Mouse (Mus musculus) kidney, adult 2 months (tissue): ENCODE measurements around the gene 0610030E20Rik. TPM values are rescaled to one million over a fixed set of nuclear protein-coding genes. Genes with fewer than 3 reads are reported as not detected.
A peak's percentile ranks its signal among the peaks of the same experiment; 100 is the strongest.

ENCODE experiments used
- DNase-seq: peaks from one replicate; pipeline ENCODE4 v3.0.0; 2021
- H3K27ac ChIP-seq: fragments of 200-500 bp; 2 replicates; pipeline ENCODE4 v1.5.1; 2012; ENCODE audit warnings: low read depth, low read length, control low read depth, inconsistent platforms; ENCODE audit not compliant: insufficient read depth
- H3K27me3 ChIP-seq: fragments of 200-500 bp; replicated peaks from 2 replicates; pipeline ENCODE4 v1.6.1; 2012; ENCODE audit warnings: mild to moderate bottlenecking, moderate library complexity, low read length, inconsistent platforms; ENCODE audit not compliant: control insufficient read depth, insufficient read depth
- H3K36me3 ChIP-seq: fragments of 200-500 bp; 2 replicates; pipeline ENCODE4 v1.6.1; 2012; ENCODE audit warnings: mild to moderate bottlenecking, moderate library complexity, low read length, inconsistent platforms; ENCODE audit not compliant: control insufficient read depth, insufficient read depth
- H3K4me1 ChIP-seq: fragments of 200-500 bp; 2 replicates; pipeline ENCODE4 v1.6.1; 2011; ENCODE audit warnings: low read length; ENCODE audit not compliant: control insufficient read depth, insufficient read depth
- H3K4me3 ChIP-seq: fragments of 200-500 bp; 2 replicates; pipeline ENCODE4 v1.5.1; 2011; ENCODE audit warnings: mild to moderate bottlenecking, low read depth, low read length, control low read depth; ENCODE audit not compliant: insufficient read depth
- CTCF ChIP-seq: fragments of 200-500 bp; conservative IDR thresholded peaks from 2 replicates; pipeline ENCODE4 v1.5.1; 2011; ENCODE audit warnings: low read depth, mild to moderate bottlenecking, control low read depth, low read length, moderate library complexity, mixed read lengths; ENCODE audit not compliant: insufficient read depth, insufficient read length
- POLR2A ChIP-seq: fragments of 200-500 bp; IDR thresholded peaks from one replicate; pipeline ENCODE4 v1.6.1; 2011; ENCODE audit warnings: low read depth, low read length, control low read depth
- WGBS: fragments of 180-500 bp; shearing (Covaris S2); methylation state at CpG from one replicate; pipeline ENCODE4 v1.1.7; 2018; 5-methylcytosine and 5-hydroxymethylcytosine counted together
- polyA plus RNA-seq: library from polyadenylated mRNA; depleted of rRNA; stranded (reverse); fragments of >200 nt; gene quantifications from 2 replicates; pipeline ENCODE4 v1.2.3, GENCODE M21; 2012

0610030E20Rik gene
- polyA plus RNA-seq, 1 experiment, result 15.1 TPM

DNA sequence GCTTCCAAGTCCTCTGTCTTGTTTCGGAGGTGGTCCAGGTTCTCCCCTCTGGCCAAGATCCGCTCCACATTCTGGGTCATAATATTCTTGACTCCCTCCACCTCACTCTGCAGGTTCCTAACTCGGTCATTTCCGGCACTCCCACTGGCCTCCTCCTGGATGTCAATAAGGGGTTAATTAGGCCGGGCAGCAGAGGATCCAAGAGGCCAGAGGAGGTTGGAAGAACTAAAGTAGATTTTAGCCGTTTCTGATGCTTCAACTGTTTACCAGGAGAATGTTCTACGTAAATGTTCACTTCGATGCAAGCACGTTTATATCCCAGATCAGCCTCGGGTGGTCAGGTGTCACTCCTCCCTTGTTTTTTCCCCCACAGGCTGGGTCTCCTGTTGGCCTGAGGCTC is 41.1 kb downstream of the 0610030E20Rik start:
- Histone ChIP-seq H3K27ac (peak overlapping the region; percentile 98), H3K4me1 (peaks cover 18% of the 10 kb centered on the region), H3K27me3 (no peaks in the 10 kb centered on the region), H3K36me3 (peaks cover 3% of the 10 kb centered on the region), H3K4me3 (no peak overlapping the region)
- no peak for DNase-seq
- WGBS, result 53% methylated on average over 10 of the region's 10 CpGs
- TF ChIP-seq POLR2A (no peak), CTCF (no peak)

DNA sequence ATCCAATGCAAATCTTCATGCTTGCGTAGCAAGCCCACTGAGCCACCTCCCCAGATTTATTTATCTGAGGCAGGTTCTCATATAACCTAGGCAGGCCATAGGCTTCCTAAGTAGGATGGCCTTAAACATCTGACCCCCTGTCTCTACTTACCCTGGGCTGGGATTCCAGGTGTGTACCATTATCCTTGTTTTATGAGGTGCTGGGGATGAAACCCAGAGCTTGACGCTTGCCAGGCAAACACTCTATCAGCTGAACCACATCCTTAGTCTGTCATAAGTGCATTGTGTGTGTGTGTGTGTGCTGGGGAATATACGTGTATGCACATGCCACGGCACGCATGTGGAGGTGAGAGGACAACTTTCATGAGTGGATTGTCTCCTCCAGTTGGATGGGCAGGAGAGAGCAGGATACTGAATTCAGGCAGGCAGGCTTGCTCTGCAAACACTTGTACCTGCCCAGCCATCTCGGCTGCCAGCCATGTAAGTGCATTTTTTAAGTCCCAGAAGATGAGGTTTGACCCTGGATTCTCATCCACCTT is 41.7 kb downstream of the 0610030E20Rik start:
- peaks cover 18% of the 10 kb centered on the region for H3K4me1 ChIP-seq
- no peak for DNase-seq
- H3K27ac ChIP-seq, result peak overlapping the region; percentile 98
- TF ChIP-seq CTCF, result no peak
- no peak for TF ChIP-seq POLR2A
- no peaks in the 10 kb centered on the region for H3K27me3 ChIP-seq
- H3K36me3 ChIP-seq, result peaks cover 3% of the 10 kb centered on the region
- WGBS, result 54% methylated on average over 6 of the region's 6 CpGs
- H3K4me3 ChIP-seq, result peak overlapping the region; percentile 26; the same call in 1 of the 2 replicates

DNA sequence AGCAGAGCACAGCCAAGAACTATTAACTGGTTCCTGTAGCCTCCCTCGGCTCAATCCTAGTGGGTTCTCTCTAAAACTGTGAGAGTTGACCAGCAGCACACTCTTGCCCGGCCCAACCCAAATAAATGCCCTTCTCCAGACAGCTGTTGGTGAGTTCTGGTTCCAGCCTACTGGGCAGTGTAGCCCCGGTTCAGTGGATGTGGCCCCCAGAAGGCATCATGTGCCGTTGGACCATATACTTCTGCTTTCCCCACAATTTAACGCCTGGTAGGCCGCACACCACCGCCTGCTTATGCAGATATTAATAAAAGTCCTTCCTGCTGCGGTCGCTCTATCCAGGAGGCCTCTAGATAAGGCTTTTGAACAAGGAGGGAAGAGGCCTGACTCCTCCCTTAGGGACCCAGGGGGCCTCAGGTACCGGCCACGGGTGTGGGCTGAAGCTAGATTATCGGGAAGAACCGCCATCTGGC is 42.4 kb downstream of the 0610030E20Rik start:
- WGBS, result under 1% methylated on average over 13 of the region's 13 CpGs
- Histone ChIP-seq H3K36me3 (peaks cover 3% of the 10 kb centered on the region), H3K27ac (peak overlapping the region; percentile 98), H3K4me3 (peak overlapping the region; percentile 72), H3K4me1 (peaks cover 18% of the 10 kb centered on the region), H3K27me3 (no peaks in the 10 kb centered on the region)
- DNase-seq, result peak; percentile 64
- no peak for TF ChIP-seq POLR2A
- no peak for TF ChIP-seq CTCF

DNA sequence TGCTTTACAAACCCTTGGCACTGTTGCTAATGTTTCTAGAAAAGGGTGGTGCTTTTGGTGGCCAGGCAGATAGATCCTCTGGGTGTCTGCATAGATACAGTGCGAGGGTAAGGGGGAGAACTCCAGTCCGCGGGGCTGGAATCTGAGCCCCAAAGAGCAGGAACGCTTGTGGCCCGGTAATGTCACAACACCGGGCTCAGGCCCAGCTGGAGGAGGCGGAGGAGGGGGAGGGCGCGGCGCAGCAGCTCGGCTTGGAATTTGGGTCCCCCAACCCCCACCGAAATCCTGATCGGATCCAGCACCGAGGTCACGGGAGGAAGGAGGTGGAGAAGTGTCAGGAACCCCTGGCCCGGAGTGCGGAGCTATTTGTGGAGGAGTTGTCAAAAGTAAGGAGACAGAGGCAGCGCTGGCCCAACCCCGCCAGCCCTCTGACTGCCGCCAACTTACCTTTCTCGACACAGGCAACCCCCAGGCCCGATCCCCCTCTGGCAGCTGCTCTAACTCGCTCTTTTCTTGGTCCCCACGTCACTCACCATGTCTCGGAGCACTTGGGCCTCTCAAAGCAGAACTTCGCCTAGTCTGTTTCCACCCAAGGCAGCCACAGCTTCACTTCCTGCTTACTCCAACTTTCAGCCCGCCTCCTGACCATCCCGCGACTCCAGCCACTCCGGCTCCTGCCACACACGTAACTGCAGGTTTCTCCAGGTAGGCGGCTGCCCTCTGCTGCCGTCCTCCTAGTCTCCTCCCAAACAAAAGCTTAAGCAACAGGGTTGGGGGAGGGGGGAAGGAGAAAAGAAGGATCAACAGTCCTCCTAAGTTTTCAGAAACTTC is 43.0 kb downstream of the 0610030E20Rik start, which contains the start of gene Vamp8:
Gene Vamp8 (minus strand): TSS at position 763 of the 831 bp plus-strand sequence.
- peak; percentile 95 for DNase-seq

DNA sequence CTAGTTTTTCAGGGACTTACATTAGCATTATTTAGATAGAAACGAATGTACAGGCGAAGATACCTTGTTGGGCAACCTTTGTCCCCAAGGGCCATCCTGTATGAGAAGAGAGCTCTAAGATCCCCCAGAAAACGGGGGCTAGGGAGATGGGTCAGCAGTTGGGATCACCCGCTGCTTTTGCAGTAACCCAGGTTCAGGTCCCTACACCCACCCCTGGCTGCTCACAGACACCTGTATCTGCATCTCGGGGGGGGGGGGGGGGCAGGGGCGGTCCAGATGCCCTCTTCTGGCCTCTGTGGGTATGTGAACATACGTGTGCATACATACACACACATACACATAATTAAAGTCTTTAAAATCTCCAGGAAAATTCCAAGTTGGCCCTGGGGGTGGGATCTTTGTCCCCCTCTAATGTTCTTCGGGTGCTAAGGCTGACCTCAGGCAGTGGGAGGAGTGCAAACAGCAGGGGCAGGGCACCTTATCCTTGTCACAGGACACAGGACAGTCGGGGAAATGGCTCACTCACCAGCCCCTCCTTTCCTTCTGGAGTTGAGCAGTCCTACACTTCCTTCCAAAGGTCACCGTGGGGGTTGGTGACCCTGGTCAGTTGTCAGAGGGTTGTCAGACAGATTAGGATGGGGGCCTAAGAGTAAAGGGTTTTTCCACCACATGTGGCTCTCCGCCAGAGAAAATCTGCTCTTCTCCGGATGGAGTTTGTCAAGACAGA is 43.8 kb downstream of the 0610030E20Rik start:
- H3K27me3 ChIP-seq, result no peaks in the 10 kb centered on the region
- H3K27ac ChIP-seq, result peak overlapping the region; percentile 98
- H3K4me1 ChIP-seq, result peaks cover 18% of the 10 kb centered on the region
- no peak for TF ChIP-seq POLR2A
- TF ChIP-seq CTCF, result 0 out of 2 replicates have a peak, but pooled peaks have one; percentile 6
- WGBS, result 8% methylated on average over 12 of the region's 12 CpGs
- DNase-seq, result peak; percentile 97
- H3K36me3 ChIP-seq, result peaks cover 2% of the 10 kb centered on the region
- peak overlapping the region; percentile 72; the same call in 1 of the 2 replicates for H3K4me3 ChIP-seq

More for the DNA sequence above, 43.0 kb downstream of the 0610030E20Rik start, which contains the start of gene Vamp8:
- peaks cover 2% of the 10 kb centered on the region for H3K36me3 ChIP-seq
- H3K27ac ChIP-seq, result peak within 1 kb of the TSS; percentile 98
- peaks cover 18% of the 10 kb centered on the region for H3K4me1 ChIP-seq
- TF ChIP-seq POLR2A (peak; percentile 58), CTCF (peak; percentile 56)
- 0% methylated on average over 33 of the region's 33 CpGs for WGBS
- no peaks in the 10 kb centered on the region for H3K27me3 ChIP-seq
- peak within 1 kb of the TSS; percentile 72 for H3K4me3 ChIP-seq

DNA sequence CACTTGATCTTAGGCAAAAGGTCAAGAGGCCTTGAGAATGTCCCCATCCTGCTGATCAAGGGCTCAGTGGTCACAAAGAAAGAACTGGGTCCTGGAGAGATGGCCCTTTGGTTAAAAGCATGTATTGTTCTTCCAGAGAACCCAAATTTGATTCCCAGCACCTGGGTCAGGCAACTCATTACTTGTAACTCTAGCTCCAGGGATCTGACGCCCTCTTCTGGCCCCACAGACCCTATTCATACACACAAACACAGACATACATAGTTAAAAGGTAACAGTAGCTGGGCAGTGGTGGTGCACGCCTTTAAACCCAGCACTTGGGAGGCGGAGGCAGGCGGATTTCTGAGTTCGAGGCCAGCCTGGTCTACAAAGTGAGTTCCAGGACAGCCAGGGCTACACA is 45.2 kb downstream of the 0610030E20Rik start:
- peak overlapping the region; percentile 89; the same call in 1 of the 2 replicates for H3K27ac ChIP-seq
- no peak for TF ChIP-seq CTCF
- H3K27me3 ChIP-seq, result no peaks in the 10 kb centered on the region
- no peak for DNase-seq
- H3K4me1 ChIP-seq, result peaks cover 17% of the 10 kb centered on the region
- WGBS, result 91% methylated on average over 5 of the region's 5 CpGs
- no peak overlapping the region for H3K4me3 ChIP-seq
- H3K36me3 ChIP-seq, result peaks cover 2% of the 10 kb centered on the region
